Mouse (Mus musculus) lung, postnatal 25 days (tissue): ENCODE measurements around the gene 1700001P01Rik.
"Not testable (repeated sequence)": the region's sequence is repeated elsewhere in the genome, so short reads cannot be mapped to it uniquely, and the experiment has no call there.

ENCODE experiments used
- DNase-seq: peaks from one replicate; pipeline ENCODE4 v3.0.0; 2022; ENCODE audit warnings: low spot score

1700001P01Rik gene

DNA sequence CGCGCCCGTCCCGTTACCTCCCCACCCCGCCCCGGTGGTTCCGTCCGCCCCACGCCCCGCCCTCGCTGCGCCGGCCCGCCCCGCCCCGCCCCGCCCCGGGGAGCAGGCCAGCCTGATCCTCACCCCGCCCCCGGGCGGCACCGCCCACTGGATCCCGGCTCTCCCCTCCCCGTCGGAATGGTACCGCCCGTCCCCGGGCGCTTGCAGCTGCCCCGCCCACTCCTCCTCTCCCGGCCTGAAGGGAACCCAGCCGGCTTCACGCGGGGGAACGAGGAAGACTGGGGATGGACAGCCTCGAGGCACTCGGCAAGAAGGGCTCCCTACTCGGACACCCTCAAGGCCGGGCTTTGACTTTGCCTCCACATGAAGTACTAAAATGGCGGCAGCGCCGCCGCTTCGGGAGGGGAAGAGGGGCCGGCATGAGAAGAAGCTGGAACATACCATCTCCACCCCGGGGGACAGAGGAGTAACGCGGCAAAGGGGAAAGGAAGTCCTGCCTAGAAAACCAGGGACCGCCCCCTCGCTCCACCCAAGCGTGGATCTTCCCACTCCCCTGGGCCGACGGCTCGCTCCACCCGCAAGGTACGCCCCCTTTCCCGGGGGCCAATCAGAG, 30.9 kb downstream of the 1700001P01Rik start:
- DNase-seq: peak; percentile 99

DNA sequence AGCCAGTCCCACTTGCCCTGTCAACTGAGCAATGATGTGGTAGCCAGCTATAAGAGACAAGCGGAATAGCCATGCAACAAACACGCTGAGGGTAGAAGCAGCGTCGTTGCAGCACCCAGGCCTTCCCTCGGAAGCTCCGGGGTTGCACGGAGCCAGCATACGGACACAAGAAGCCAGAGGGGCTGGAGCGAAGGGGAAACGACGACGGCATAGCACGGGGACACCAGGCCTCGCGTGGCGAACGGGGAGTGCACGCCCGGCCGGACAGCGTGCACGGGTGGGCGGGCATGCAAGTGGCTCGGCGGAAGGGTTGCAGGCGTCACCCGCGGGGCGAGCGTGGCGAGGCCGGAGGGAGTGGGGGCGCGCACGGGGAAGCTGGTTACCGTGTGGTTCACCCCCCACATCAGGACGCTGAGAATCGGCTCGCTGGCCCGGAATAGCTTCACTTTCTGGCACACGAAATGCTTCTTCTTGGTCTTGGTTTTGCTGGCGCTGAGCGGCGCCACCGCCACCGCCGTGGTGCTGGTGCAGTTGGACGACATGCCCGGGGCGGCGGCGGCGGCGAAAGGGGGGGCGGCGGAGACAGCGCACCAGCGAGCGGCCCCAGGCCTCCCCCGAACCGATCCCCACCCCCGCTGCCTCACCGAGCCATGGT, 31.5 kb downstream of the 1700001P01Rik start, which contains the start of gene Pip4k2b:
TSS of gene Pip4k2b (minus strand) at position 642 of the 655 bp plus-strand sequence.
- DNase-seq: peak; percentile 31

DNA sequence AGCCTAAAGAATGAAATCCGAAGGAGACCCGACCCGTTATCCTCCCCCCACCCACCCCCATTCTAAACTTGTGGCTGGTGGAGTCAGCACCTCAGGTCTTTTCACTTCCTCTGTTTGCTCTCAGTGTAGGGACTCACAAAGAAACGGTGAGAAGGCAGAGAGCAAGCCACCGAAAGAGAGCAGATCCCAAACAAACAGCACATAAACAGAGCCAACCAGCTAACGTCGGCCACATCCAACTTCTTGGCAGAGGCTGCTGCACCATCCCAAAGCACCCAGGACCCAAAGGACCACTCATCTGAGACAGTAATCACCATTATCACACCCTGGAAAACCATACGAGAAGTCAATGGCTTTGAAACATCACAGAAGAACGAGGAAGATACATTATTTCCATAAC, 32.3 kb downstream of the 1700001P01Rik start:
- no peak for DNase-seq

DNA sequence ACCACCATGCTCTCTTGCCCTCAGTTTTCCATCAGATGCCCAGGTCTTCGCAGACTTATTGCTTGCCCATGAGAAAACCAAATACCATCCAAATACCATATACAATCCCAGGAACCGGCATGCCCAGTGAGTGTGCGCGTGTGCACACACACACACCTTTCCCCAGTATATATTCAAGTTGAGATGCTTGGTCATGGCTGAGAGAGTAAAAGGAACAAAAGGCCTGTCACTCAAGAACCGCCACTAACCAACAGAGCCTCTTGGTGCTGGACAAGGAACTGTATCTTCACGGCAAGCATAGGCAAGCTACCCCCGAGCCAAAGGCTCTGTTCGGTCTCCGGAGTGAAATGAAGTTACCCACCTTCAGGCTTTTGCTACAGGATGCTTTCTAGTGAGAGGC, 33.1 kb downstream of the 1700001P01Rik start:
- no peak for DNase-seq

DNA sequence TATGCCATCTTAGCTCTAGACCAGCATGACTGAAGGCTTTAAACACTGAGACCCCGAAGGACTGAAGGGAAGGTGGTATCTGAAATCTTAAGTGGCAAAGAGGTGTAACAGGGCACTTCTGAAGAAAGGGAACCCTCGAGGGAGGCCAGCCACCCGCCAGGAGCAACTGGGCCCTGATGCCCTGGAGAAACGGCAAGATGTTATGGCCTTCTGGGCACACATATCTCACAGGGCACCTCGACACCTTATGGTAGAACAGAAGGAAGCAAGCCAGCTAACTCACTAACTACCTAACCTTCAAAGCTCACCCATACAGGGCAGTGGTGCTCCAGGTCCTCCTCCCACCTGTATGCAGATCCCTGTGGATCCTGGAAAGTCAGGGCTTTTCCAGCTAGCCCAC, 33.6 kb downstream of the 1700001P01Rik start:
- no peak for DNase-seq

DNA sequence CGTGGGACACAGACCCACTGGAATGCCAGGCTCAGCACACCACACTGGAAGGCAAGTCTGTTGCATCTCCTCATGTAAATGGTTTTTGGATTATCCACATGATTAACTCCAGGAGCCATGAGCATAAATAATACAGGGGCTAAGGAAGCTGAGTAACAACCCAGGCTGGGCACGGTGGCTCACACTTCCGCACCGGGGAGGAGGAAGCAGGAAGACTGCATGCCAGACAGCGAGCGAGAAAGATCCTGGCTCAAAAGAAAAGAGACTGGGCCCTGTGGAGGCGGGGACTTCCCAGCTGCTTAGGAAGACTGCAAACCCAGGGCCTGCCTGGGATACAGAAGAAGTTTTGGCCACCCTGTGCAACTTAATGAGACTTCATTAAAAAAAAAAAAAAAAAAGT, 35.5 kb downstream of the 1700001P01Rik start:
- peak; percentile 35 for DNase-seq

DNA sequence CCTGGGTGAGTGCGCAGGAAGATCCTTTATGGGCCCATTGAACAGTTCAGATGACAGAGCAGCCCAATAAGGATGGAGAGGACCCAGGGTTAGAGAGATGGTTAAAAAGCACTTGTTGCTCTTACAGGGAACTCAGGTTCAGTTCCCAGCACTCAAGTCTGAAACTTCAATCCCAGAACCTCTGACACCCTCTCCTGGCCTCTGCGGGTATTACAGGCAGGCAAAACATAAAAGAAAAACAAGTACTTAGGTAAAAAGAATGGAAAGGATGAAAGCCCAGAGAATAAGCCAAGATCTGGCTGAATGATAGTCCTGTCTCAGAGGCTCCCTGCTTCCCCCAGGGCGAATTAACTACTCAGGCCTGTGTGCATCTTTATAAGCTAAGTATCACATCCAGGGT, 36.6 kb downstream of the 1700001P01Rik start:
- DNase-seq: no peak

DNA sequence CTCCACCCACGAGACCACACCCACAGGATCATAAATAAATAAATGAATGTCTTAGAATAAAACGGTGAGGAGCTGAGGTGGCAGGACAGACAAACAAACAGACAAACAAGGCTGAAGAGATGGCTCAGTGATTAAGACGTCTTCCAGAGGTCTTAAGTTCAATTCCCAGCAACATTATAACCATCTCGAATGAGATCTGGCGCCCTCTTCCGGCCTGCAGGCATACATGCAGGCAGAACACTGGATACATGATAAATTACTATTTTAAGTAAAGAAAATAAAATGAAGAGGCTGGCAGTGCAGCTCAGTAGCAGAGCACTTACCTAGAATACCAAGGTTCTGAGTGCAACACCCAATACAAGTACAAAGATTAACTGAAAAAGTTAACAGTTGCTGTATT, 37.0 kb downstream of the 1700001P01Rik start:
- DNase-seq: no peak

DNA sequence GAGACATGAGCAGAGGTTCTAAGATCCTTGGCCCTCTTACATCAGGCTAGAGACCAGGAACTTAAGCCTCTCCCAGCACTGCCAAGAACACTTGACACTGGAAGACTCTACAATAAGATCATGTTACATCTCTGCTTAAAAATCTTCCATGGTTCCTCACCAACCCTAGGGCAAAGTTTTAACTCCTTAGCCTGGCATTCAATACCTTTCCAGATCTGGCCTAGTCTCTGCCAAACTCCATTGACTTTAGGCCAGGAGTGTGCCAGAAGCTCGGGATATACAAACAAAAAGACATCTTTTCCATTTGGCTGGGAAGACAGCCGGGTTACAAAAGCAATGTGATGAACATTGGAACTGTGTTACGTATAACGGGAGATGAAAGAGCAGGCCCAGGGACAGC, 38.1 kb downstream of the 1700001P01Rik start:
- DNase-seq: no peak

DNA sequence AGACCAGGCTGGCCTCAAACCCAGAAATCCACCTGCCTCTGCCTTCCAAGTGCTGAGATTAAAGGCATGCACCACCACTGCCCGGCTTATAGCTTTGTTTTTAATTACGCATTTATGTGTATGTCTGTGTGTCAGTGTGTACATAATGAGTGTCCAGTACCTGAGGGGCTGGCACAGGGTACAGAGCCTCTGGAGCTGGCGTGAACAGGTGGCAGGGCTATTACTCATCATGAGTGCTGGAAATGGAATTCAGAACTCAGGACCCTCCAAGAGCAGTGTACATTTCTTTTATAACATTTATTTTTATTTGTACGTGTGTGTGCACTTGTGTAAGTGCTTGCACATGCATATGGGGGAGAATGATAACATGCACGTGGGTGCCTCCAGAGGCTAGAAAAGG, 39.1 kb downstream of the 1700001P01Rik start:
- DNase-seq: no peak

DNA sequence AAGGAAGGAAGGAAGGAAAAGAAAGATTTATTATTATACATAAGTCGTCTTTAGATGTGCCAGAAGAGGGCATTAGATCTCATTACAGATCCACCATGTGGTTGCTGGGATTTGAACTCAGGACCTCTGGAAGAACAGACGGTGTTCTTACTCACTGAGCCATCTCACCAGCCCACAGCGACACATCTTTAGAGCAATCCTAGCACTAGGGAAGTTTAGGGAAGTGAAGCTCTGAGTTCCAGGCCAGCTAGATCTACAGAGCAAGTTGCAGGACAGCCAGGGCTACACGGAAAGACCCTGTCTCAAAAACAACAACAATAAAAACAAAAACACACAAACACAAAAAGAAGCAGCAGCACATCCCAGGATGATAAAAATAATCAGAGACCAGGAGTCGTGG, 40.9 kb downstream of the 1700001P01Rik start:
- not testable (repeated sequence) for DNase-seq

DNA sequence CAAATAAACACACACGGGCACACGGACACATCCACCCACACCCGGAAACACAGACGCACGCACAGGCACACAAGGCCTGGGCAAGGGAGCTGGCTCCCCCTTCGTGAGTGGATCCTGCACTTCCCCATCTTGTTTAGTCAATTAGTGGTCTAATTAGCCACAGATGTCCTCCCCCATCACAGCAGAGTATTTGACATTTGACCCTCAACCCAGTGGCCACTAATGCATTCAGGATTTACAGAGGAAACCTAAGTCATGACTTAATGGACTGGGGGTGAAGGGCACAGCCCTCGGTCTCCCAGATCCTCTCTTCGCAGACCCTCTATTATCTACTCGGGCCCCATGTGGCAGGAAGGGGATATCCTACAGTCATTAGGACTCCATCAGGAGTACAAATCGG, 42.0 kb downstream of the 1700001P01Rik start:
- no peak for DNase-seq

DNA sequence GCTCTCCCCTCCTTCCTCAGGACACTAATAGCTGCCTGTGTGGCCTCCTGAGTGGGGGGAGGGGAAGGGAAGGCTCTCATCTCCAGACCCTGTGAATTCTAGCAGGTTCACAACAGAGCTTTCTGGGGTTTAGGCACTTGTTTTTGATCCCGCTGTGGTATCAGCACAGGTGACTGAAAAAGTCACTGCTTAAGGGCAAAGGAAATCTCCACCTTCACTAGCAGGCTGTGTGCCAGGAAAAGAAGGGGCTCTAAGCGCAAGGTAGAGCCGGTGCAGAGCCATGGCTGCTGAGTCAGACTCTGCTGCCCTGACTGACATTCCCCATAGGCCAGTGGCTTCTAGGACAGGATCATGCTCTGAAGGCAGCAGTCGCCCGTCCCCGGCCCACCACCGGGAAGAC, 47.0 kb downstream of the 1700001P01Rik start:
- DNase-seq: no peak

DNA sequence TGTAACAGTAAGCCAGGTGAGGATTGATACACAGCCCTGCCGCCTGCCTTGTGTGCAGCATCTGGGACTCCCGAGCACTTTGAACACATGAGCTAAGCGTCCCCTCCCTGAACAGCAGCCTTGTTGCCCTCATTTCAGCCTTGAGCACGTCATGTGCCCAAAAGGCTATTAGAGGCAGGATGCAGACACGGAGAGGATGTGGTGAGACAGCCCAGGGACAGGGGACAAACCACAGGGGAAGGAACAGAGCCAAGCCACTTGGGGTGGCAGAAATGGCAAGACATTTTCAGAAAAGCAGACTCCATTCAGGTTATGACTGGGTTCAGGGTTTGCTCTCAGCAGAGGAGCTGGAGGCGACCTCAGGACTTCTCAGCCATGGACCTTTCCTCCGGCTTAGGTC, 47.4 kb downstream of the 1700001P01Rik start:
- DNase-seq: peak; percentile 36

DNA sequence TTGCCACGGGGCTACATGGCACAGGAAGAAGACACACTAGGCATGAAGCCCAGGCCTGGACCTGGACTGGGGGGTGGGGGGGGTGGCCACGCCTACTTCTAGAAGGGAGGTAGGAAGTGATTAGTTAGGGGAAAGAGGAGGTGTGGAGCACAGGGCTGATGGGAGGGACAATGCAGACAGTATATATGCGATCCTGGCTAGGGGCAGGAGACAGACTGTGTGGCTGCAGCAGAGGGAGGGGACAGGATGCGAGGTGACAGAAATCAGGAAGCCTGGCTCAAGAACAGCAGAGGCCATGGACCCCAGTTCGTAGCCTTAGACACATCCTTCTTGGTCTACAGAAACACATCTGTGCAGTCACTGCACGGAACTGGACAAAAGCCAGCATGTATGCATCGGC, 52.0 kb downstream of the 1700001P01Rik start:
- no peak for DNase-seq
